Mouse (Mus musculus): ENCODE results near the gene Synj1.

DNA sequence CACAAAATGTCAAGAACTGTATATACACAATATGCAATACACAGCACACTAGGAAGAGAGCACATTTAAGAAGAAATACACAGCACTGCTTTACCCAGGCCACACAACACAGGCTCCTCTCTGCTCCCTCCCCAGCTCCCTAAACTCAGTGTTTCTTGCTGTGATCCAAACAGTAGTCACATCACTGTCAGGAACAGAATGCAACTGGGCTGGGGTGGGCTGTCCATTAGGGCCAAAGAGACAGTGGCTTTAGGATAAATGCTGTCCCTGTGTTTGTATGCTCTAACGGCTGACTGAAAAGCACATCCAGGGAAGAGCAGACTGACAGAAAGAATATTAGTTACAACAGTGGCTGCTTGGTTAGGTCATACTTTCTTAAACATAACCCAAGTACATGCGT, 18.8 kb upstream of the Synj1 start:
- no peak for TF ChIP-seq POLR2A (IDR thresholded peaks at IDR 0.05; ENCODE audit: borderline replicate concordance, extremely low read depth, low read depth, low read length)
- no peak for TF ChIP-seq CTCF (IDR thresholded peaks at IDR 0.05; ENCODE audit: insufficient read depth, low read length)

Data from lung, adult 2 months (tissue).